Mouse (Mus musculus): ENCODE measurements at regions not wholly inside any gene's neighbourhood (a gene's known extent, or its start where the extent isn't known, plus 50 kb on each side); places are given as distances from the start of the nearest gene placed in this dataset.

DNA sequence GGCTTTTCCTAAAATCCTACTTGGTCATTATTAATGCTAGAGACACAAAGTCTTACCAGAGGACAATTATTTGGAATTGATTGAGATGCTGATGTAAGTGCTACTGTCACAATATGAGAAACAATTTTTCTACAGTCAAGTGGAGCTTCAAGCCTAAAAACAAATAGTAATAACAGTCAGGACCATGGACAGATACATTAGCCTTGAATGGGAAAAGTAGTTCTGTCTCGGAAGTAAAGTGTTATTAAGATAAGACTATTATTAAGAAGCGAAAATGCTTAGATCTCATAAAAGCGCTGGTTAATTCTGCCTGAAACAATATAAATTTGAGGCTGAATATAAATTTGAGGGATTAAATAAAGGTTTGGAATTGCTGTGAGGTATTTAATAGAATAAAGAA lies 473.1 kb downstream of the Cenpc1 start:
- Histone ChIP-seq H3K4me3 (replicated peaks; ENCODE audit: low read length) (no peak overlapping the region), H3K9me3 (ENCODE audit: control insufficient read depth, low read length) (no peaks in the 10 kb centered on the region), H3K27me3 (ENCODE audit: control insufficient read depth, insufficient read depth, low read length) (no peaks in the 10 kb centered on the region), H3K9ac (ENCODE audit: low read depth, low read length, severe bottlenecking) (no peak overlapping the region), H3K27ac (replicated peaks; ENCODE audit: low read depth, low read length) (no peak overlapping the region), H3K36me3 (ENCODE audit: control insufficient read depth, insufficient read depth, low read length) (no peaks in the 10 kb centered on the region), H3K4me2 (replicated peaks; ENCODE audit: low read depth, low read length, severe bottlenecking) (no peak overlapping the region), H3K4me1 (ENCODE audit: control insufficient read depth, insufficient read depth, low read length) (no peaks in the 10 kb centered on the region)
- TF ChIP-seq POLR2A (IDR thresholded peaks at IDR 0.05; ENCODE audit: borderline replicate concordance, extremely low read depth, insufficient read depth, insufficient read length), result no peak
- no peak for ATAC-seq (ENCODE audit: low FRiP score, low read depth)
- DNase-seq (ENCODE audit: low spot score), result peak; percentile 60
- WGBS, result 64% methylated on average over 3 of the region's 3 CpGs

DNA sequence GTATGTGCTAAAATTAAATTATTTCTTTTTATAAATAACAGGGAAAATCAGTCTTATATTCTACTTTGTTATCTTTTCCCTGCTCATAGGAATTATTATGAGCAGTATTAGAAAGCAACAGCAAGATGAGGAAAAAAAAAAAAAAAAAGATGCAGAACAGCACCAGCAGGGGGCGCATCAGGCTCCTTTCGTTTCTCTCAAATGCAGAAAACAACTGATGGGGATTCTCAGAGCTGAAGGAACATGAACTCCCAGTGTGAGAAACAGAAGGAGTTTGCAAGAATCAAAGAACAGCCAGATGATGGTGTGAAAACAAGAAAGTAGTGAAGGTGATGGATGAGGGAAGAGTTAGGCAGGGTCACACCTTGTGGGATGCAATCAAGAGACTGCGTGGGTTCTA lies 478.7 kb downstream of the Cenpc1 start:
- 26% methylated on average over 3 of the region's 3 CpGs for WGBS
- no peak for TF ChIP-seq POLR2A (IDR thresholded peaks at IDR 0.05; ENCODE audit: borderline replicate concordance, extremely low read depth, insufficient read depth, insufficient read length)
- ATAC-seq (ENCODE audit: low FRiP score, low read depth) (no peak), DNase-seq (ENCODE audit: low spot score) (peak; percentile 8)
- H3K9me3 ChIP-seq (ENCODE audit: control insufficient read depth, low read length), result no peaks in the 10 kb centered on the region
- no peaks in the 10 kb centered on the region for H3K36me3 ChIP-seq (ENCODE audit: control insufficient read depth, insufficient read depth, low read length)
- no peak overlapping the region for H3K4me3 ChIP-seq (replicated peaks; ENCODE audit: low read length)
- no peaks in the 10 kb centered on the region for H3K27me3 ChIP-seq (ENCODE audit: control insufficient read depth, insufficient read depth, low read length)
- H3K27ac ChIP-seq (replicated peaks; ENCODE audit: low read depth, low read length), result no peak overlapping the region
- no peak overlapping the region for H3K4me2 ChIP-seq (replicated peaks; ENCODE audit: low read depth, low read length, severe bottlenecking)
- no peak overlapping the region for H3K9ac ChIP-seq (ENCODE audit: low read depth, low read length, severe bottlenecking)
- H3K4me1 ChIP-seq (ENCODE audit: control insufficient read depth, insufficient read depth, low read length), result no peaks in the 10 kb centered on the region

DNA sequence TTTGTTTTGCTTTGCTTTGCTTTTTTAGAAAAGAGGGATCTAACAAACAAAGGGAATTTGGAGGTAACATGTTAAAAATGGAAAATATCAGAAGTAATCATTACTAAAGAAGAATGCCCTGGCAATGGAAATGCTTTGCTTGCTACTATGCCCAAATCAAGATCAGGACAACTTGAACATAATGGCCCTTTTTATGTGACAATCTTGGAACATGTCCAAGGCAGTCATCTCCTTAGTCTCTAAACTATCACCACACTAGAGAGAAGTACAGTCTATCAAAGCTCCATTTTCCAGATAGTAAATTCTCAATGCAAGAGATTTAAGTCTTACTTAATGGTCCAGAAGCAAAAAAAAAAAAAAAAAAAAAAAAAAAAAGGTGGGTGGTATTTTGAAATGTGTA lies 492.9 kb downstream of the Cenpc1 start:
- DNase-seq (ENCODE audit: low spot score) (no peak), ATAC-seq (ENCODE audit: low FRiP score, low read depth) (no peak)
- H3K27me3 ChIP-seq (ENCODE audit: control insufficient read depth, insufficient read depth, low read length), result no peaks in the 10 kb centered on the region
- no peak overlapping the region for H3K9ac ChIP-seq (ENCODE audit: low read depth, low read length, severe bottlenecking)
- no peaks in the 10 kb centered on the region for H3K9me3 ChIP-seq (ENCODE audit: control insufficient read depth, low read length)
- no peak for TF ChIP-seq POLR2A (IDR thresholded peaks at IDR 0.05; ENCODE audit: borderline replicate concordance, extremely low read depth, insufficient read depth, insufficient read length)
- no peaks in the 10 kb centered on the region for H3K36me3 ChIP-seq (ENCODE audit: control insufficient read depth, insufficient read depth, low read length)
- no peaks in the 10 kb centered on the region for H3K4me1 ChIP-seq (ENCODE audit: control insufficient read depth, insufficient read depth, low read length)
- H3K4me2 ChIP-seq (replicated peaks; ENCODE audit: low read depth, low read length, severe bottlenecking), result no peak overlapping the region
- H3K27ac ChIP-seq (replicated peaks; ENCODE audit: low read depth, low read length), result no peak overlapping the region
- no peak overlapping the region for H3K4me3 ChIP-seq (replicated peaks; ENCODE audit: low read length)

DNA sequence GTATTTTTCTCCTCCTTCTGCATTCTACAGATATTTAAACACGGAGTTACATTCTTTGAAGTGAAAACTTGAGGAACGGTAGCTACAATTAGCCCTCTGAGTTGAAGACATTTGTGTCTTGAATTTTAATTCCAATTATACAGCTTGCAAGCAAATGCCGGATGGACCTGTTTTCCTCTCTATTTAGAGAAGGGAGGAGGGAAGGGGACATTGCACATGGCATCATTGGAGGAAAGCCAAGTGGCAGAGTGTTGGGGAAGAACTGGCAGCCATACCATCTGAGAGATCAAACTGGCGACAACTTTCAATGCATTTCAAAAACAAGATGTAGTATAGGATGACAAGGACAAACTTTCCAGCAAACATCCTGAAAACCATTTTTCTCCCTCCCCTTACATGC lies 493.4 kb downstream of the Cenpc1 start:
- H3K27ac ChIP-seq (replicated peaks; ENCODE audit: low read depth, low read length), result no peak overlapping the region
- DNase-seq (ENCODE audit: low spot score) (no peak), ATAC-seq (ENCODE audit: low FRiP score, low read depth) (no peak)
- H3K36me3 ChIP-seq (ENCODE audit: control insufficient read depth, insufficient read depth, low read length), result no peaks in the 10 kb centered on the region
- no peak for TF ChIP-seq POLR2A (IDR thresholded peaks at IDR 0.05; ENCODE audit: borderline replicate concordance, extremely low read depth, insufficient read depth, insufficient read length)
- H3K9ac ChIP-seq (ENCODE audit: low read depth, low read length, severe bottlenecking), result no peak overlapping the region
- H3K4me2 ChIP-seq (replicated peaks; ENCODE audit: low read depth, low read length, severe bottlenecking), result no peak overlapping the region
- H3K4me1 ChIP-seq (ENCODE audit: control insufficient read depth, insufficient read depth, low read length), result no peaks in the 10 kb centered on the region
- no peaks in the 10 kb centered on the region for H3K9me3 ChIP-seq (ENCODE audit: control insufficient read depth, low read length)
- 83% methylated on average over 4 of the region's 4 CpGs for WGBS
- H3K27me3 ChIP-seq (ENCODE audit: control insufficient read depth, insufficient read depth, low read length), result no peaks in the 10 kb centered on the region
- no peak overlapping the region for H3K4me3 ChIP-seq (replicated peaks; ENCODE audit: low read length)

- no peak for TF ChIP-seq POLR2A (IDR thresholded peaks at IDR 0.05; ENCODE audit: borderline replicate concordance, extremely low read depth, insufficient read depth, insufficient read length)
- H3K4me3 ChIP-seq (replicated peaks; ENCODE audit: low read length), result no peak overlapping the region
- WGBS, result 88% methylated on average over 3 of the region's 3 CpGs
- no peaks in the 10 kb centered on the region for H3K4me1 ChIP-seq (ENCODE audit: control insufficient read depth, insufficient read depth, low read length)
- ATAC-seq (ENCODE audit: low FRiP score, low read depth) (no peak), DNase-seq (ENCODE audit: low spot score) (no peak)
- no peak overlapping the region for H3K9ac ChIP-seq (ENCODE audit: low read depth, low read length, severe bottlenecking)
- H3K27ac ChIP-seq (replicated peaks; ENCODE audit: low read depth, low read length), result no peak overlapping the region
- H3K36me3 ChIP-seq (ENCODE audit: control insufficient read depth, insufficient read depth, low read length), result no peaks in the 10 kb centered on the region
- H3K27me3 ChIP-seq (ENCODE audit: control insufficient read depth, insufficient read depth, low read length), result no peaks in the 10 kb centered on the region
- no peaks in the 10 kb centered on the region for H3K9me3 ChIP-seq (ENCODE audit: control insufficient read depth, low read length)
- no peak overlapping the region for H3K4me2 ChIP-seq (replicated peaks; ENCODE audit: low read depth, low read length, severe bottlenecking)
Measured at GRCm38 (mm10) chr5:85571381-85571780, 494.0 kb downstream of the Cenpc1 start.

GRCm38 (mm10) chr5:85536329-85536728 lies 529.1 kb downstream of the Cenpc1 start:
- ATAC-seq (ENCODE audit: low FRiP score, low read depth), result no peak
- Histone ChIP-seq H3K4me1 (ENCODE audit: control insufficient read depth, insufficient read depth, low read length) (no peaks in the 10 kb centered on the region), H3K9me3 (ENCODE audit: control insufficient read depth, low read length) (no peaks in the 10 kb centered on the region), H3K27ac (replicated peaks; ENCODE audit: low read depth, low read length) (no peak overlapping the region), H3K36me3 (ENCODE audit: control insufficient read depth, insufficient read depth, low read length) (no peaks in the 10 kb centered on the region), H3K4me2 (replicated peaks; ENCODE audit: low read depth, low read length, severe bottlenecking) (no peak overlapping the region), H3K4me3 (replicated peaks; ENCODE audit: low read length) (no peak overlapping the region), H3K9ac (ENCODE audit: low read depth, low read length, severe bottlenecking) (no peak overlapping the region), H3K27me3 (ENCODE audit: control insufficient read depth, insufficient read depth, low read length) (no peaks in the 10 kb centered on the region)
- no peak for TF ChIP-seq POLR2A (IDR thresholded peaks at IDR 0.05; ENCODE audit: borderline replicate concordance, extremely low read depth, insufficient read depth, insufficient read length)
- WGBS, result 69% methylated on average over 1 of the region's 1 CpGs
- DNase-seq (ENCODE audit: low spot score), result peak; percentile 48
